Mouse (Mus musculus): ENCODE measurements around the gene Procr. TPM values are rescaled to one million over a fixed set of nuclear protein-coding genes. Genes with fewer than 3 reads are reported as not detected.

The Procr gene
- total RNA-seq, 1 experiment from 2014 or later: 71.9 TPM

DNA sequence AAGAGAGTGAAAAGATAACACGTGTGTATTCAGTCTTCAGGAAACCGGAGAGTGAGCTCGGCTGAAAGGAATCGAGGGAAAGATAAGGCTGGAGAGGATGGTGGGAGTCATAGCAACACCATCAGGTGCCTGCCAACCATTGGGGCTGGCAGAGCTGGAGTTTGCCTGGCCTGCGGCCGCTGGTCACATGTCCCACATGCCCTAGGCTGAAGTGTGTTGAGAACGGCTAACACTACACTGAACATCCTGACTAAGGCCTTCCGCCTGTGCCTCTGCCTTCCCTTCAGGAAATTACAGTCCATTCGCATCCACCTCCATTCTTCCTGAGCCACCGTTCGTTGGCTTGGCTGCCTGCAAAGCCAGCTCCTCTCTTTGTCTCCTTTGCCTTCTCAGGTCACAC is 8.7 kb upstream of the Procr start:
- ATAC-seq (replicated peaks in 1 of 2; ENCODE audit: insufficient read depth in 1 of 2, low FRiP score in 2 of 2, low TSS enrichment in 1 of 2, low read depth in 1 of 2, poor library complexity in 2 of 2, severe bottlenecking in 2 of 2): peak; percentile 28 to 46; a peak in 2 of 4 replicates

DNA sequence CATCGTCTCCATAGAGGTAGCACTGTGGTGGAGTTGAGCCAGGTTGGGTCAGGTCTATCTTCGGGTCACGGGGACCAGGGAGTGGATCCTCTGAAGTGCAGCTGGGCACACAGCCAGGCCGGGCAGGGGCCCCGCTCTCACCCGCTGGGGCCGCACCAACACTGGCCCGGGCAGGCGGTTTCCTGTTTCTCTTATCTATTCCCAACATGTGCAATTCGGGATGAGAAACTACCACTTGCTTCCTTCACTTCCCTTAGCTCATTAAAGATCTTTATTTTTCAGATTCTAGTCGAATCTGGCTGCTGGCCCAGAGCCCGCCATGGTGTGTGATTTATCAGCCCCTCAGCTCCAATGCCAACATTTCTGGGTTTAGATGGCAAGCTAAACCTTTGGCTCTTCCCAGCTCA is 8.0 kb upstream of the Procr start:
- ATAC-seq (replicated peaks in 1 of 2; ENCODE audit: insufficient read depth in 1 of 2, low FRiP score in 2 of 2, low TSS enrichment in 1 of 2, low read depth in 1 of 2, poor library complexity in 2 of 2, severe bottlenecking in 2 of 2): peak; percentile 70 to 80

- peak; percentile 35 to 57; a peak in 3 of 4 replicates for ATAC-seq (replicated peaks in 1 of 2; ENCODE audit: insufficient read depth in 1 of 2, low FRiP score in 2 of 2, low TSS enrichment in 1 of 2, low read depth in 1 of 2, poor library complexity in 2 of 2, severe bottlenecking in 2 of 2)
Measured at GRCm38 (mm10) chr2:155743351-155743750, 7.6 kb upstream of the Procr start.

DNA sequence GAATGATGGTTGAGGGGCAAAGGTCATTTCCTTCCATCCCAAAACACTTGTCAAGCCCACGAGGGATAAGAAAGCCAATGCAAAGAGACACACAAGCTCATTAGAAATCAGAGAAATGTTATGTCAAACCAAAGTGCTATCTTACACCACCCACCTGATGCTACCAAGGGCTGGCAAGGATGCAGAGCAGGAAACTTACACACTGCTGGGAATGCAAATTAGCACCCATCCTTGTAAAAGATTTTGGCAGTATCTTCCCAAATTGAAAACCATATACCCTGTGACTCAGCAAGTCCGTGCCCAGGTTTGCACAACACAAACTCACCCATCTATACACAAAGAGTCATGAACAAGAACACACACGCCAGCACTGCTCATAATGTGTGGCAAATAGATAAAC is 5.4 kb upstream of the Procr start:
- no peak for ATAC-seq (replicated peaks in 1 of 2; ENCODE audit: insufficient read depth in 1 of 2, low FRiP score in 2 of 2, low TSS enrichment in 1 of 2, low read depth in 1 of 2, poor library complexity in 2 of 2, severe bottlenecking in 2 of 2)

DNA sequence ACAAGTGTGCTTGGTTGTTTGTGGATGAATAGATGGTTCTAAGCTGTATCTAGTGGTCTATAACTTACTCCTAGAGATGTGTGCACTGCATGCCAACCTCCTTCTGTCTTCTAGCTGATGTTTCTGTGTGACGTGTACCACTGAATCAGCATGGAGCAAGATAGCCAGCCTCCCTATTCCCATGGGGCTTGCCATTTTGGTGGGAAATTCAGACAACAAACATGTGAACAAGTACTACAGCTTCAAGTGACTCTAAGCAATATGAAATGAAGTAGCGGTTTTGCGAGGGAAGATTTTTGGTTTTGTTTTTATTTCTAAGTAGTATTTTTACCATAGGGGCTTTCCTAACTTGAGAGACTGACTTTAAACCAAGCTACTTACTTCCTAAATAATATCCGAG is 1.5 kb upstream of the Procr start:
- no peak for ATAC-seq (replicated peaks in 1 of 2; ENCODE audit: insufficient read depth in 1 of 2, low FRiP score in 2 of 2, low TSS enrichment in 1 of 2, low read depth in 1 of 2, poor library complexity in 2 of 2, severe bottlenecking in 2 of 2)

DNA sequence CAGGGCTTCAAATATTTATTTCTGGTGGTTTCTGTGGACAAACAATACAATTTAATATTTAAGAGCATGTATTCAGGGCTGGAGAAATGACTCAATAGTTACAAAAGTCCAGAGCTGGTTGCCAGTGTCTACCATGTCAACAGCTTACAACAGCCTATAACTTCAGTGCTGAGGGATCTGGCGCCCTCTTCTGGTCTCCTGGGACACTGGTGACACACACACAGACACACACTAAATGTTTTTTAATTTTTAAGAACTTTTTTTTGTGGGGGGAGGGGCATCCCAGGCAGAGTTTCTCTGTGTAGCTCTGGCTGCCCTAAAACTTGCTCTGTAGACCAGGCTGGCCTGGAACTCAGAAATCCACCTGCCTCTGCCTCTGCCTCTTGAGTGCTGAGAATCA is 4.8 kb downstream of the Procr start:
- ATAC-seq (replicated peaks in 1 of 2; ENCODE audit: insufficient read depth in 1 of 2, low FRiP score in 2 of 2, low TSS enrichment in 1 of 2, low read depth in 1 of 2, poor library complexity in 2 of 2, severe bottlenecking in 2 of 2): peak; percentile 60 to 62; a peak in 2 of 4 replicates

GRCm38 (mm10) chr2:155756855-155757566 is 6.1 kb downstream of the Procr start:
- ATAC-seq (replicated peaks in 1 of 2; ENCODE audit: insufficient read depth in 1 of 2, low FRiP score in 2 of 2, low TSS enrichment in 1 of 2, low read depth in 1 of 2, poor library complexity in 2 of 2, severe bottlenecking in 2 of 2): peak; percentile 72

- peak; percentile 56 to 72; a peak in 3 of 4 replicates for ATAC-seq (replicated peaks in 1 of 2; ENCODE audit: insufficient read depth in 1 of 2, low FRiP score in 2 of 2, low TSS enrichment in 1 of 2, low read depth in 1 of 2, poor library complexity in 2 of 2, severe bottlenecking in 2 of 2)
Measured at GRCm38 (mm10) chr2:155764679-155765418, 13.9 kb downstream of the Procr start.

- ATAC-seq (replicated peaks in 1 of 2; ENCODE audit: insufficient read depth in 1 of 2, low FRiP score in 2 of 2, low TSS enrichment in 1 of 2, low read depth in 1 of 2, poor library complexity in 2 of 2, severe bottlenecking in 2 of 2): no peak
Measured at GRCm38 (mm10) chr2:155773664-155774063, 22.7 kb downstream of the Procr start.

GRCm38 (mm10) chr2:155774261-155774926 is 23.5 kb downstream of the Procr start:
- ATAC-seq (replicated peaks in 1 of 2; ENCODE audit: insufficient read depth in 1 of 2, low FRiP score in 2 of 2, low TSS enrichment in 1 of 2, low read depth in 1 of 2, poor library complexity in 2 of 2, severe bottlenecking in 2 of 2): no peak

GRCm38 (mm10) chr2:155774927-155775684 is 24.2 kb downstream of the Procr start, which contains the start of gene Mmp24:
Gene Mmp24 (plus strand): TSS chr2:155775342.
- no peak for ATAC-seq (replicated peaks in 1 of 2; ENCODE audit: insufficient read depth in 1 of 2, low FRiP score in 2 of 2, low TSS enrichment in 1 of 2, low read depth in 1 of 2, poor library complexity in 2 of 2, severe bottlenecking in 2 of 2)

GRCm38 (mm10) chr2:155775685-155776263 is 24.9 kb downstream of the Procr start:
- ATAC-seq (replicated peaks in 1 of 2; ENCODE audit: insufficient read depth in 1 of 2, low FRiP score in 2 of 2, low TSS enrichment in 1 of 2, low read depth in 1 of 2, poor library complexity in 2 of 2, severe bottlenecking in 2 of 2): peak; percentile 23 to 84; a peak in 3 of 4 replicates

DNA sequence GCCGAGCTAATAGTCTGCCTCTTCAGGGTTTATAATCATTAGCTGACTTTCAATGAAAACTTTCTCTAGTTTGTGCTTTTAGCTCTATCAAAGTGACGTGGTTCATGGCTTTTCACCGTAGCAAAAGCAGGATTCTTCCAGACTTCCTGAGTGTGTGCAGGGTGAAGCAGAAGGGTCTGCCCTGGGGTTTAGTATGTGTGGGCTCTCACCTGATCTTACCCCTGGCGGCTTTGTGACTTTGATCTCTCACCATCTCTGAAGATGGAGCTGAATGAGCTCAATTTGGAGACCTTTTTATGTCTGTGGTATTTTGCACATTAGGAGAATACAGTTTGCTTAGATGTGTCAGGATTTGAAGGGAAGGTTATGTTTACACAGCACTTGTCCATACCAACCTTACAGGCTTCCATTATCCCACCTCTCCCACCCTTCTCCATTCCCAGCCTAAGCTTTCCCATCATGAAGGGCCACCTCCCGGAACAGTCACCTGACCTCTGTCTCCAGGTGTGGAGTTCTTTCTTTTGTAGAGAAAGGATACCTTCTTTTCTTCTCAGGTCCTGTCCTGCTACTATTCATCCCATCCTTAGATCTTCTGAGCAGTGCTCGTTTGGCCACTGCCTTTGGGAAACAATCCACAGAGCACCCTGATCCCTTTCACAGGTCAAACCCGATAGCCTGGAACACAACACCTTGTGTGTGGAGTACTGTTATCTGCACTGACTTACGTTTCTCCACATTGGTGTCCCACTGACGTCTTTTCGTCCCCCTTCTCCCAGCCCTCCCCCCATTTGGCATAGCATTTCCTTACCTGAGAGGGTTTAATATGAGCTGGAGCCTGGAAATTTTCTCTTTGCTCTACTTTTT is 26.1 kb downstream of the Procr start:
- no peak for ATAC-seq (replicated peaks in 1 of 2; ENCODE audit: insufficient read depth in 1 of 2, low FRiP score in 2 of 2, low TSS enrichment in 1 of 2, low read depth in 1 of 2, poor library complexity in 2 of 2, severe bottlenecking in 2 of 2)

DNA sequence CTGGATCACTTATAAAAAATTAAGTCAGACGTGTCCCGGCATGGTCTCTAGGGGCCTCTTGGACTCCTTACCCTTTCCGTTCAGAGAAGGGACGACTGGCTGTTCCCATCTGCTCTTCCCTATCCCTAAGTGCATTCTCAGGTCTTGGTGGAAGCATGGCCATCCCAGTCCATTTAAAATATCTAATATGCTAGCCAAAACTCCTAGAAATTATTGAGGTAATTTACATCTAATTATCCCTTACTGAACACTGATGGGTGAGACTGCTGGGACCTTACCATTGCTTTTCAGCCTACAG is 26.7 kb downstream of the Procr start:
- no peak for ATAC-seq (replicated peaks in 1 of 2; ENCODE audit: insufficient read depth in 1 of 2, low FRiP score in 2 of 2, low TSS enrichment in 1 of 2, low read depth in 1 of 2, poor library complexity in 2 of 2, severe bottlenecking in 2 of 2)

DNA sequence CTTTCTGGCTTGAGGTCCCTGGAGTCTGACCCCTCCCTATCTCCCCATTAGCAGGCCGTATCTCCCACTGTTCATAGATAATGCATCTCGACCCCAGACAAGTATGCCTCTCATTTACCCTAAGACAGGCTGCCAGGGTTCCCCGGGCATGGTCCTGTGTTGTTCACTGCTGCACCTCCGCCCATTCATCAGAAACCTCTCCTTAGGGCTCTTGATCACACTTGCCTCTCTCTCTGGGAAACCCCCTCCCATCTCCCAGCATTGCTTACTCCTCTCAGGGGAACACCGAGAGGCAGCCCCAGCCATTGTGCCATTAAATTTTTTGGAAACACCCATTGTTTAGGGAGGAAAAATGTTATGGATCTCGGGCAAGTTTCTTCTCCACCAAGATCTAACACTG is 27.1 kb downstream of the Procr start:
- no peak for ATAC-seq (replicated peaks in 1 of 2; ENCODE audit: insufficient read depth in 1 of 2, low FRiP score in 2 of 2, low TSS enrichment in 1 of 2, low read depth in 1 of 2, poor library complexity in 2 of 2, severe bottlenecking in 2 of 2)

DNA sequence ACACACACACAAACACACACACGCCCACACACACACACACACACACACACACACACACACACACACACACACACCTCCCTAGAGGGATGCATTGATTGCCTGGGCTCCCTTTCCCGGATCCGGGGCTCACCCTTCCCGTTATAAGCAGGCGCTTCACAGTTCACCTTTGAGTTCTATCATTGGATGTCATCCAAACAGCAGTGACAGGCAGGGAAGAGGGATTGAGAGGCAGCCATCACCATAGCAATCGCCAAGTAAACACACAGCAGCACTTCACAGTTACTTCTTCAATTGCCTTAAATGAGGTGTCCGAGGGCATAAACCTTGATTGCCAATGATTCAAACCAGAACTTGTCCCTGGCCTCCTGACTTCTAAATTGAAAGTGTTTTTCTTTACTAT is 28.1 kb downstream of the Procr start:
- no peak for ATAC-seq (replicated peaks in 1 of 2; ENCODE audit: insufficient read depth in 1 of 2, low FRiP score in 2 of 2, low TSS enrichment in 1 of 2, low read depth in 1 of 2, poor library complexity in 2 of 2, severe bottlenecking in 2 of 2)
